Mouse (Mus musculus) ES-Bruce4 (cell line): ENCODE measurements around the gene Nwd2.

Experiments used
- CTCF ChIP-seq: IDR thresholded peaks from one replicate; pipeline ENCODE4 v1.8.1; 2011; ENCODE audit warnings: low read depth, low read length
- EP300 ChIP-seq: IDR thresholded peaks from 2 replicates; pipeline ENCODE4 v1.6.1; 2011; ENCODE audit warnings: low read depth, low read length; ENCODE audit not compliant: insufficient read depth
- POLR2A ChIP-seq: IDR thresholded peaks from one replicate; pipeline ENCODE4 v1.8.1; 2011; ENCODE audit warnings: low read length; ENCODE audit not compliant: insufficient read depth

DNA sequence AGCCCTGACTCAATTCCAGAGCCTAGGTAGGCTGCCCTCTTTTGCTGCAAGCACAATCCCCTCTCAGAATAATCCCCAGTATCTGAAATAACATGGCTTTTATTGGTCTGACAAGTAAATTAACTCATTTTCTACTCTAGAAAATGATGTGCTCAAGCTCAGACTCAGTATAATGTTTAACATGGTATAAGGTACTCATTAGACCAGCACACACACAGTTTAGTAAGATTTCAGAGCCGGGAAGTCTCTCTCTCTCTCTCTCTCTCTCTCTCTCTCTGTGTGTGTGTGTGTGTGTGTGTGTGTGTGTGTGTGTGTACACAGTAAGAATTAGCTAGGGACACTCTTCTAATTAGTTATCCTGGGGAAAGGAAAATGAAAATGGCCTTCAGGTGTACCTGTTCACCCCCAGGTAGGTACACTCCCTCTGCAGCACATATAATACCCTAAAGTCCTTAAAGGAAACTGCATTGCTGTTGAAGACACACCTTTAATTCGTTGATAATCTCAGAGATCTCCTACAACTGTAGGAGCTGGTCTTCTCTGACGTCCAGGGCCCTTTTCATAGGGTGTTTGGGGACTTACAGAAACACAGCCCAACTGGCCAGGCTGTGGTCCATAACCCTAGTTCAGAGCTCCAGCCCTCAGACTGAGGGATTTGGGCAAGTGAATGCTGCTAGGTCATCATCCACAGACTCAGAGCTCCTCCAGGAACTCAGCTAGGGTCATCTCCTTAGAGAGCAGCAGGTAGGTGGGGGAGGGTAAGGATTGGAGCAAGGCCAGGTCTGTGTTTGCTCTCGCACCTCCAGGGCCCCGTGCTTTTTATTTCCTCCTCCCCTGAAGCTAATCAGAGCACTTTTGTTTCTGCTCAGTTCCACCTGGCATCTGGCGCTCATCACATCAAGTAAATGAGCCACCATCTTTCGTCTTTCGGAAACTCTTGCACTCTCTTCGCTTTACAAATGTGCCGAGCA is 174.7 kb downstream of the Nwd2 start:
- TF ChIP-seq CTCF = no peak
- TF ChIP-seq POLR2A = no peak
- no peak for TF ChIP-seq EP300
